Mouse (Mus musculus) urinary bladder, postnatal 14 days (tissue): Measurements from ENCODE around the gene Gbf1.
A peak's percentile ranks its signal among the peaks of the same experiment; 100 is the strongest.
"Not testable (repeated sequence)": the region's sequence is repeated elsewhere in the genome, so short reads cannot be mapped to it uniquely, and the experiment has no call there.

Experiments
- DNase-seq: peaks from one replicate; pipeline ENCODE4 v3.0.0; 2021; ENCODE audit warnings: low spot score

The Gbf1 gene

DNA sequence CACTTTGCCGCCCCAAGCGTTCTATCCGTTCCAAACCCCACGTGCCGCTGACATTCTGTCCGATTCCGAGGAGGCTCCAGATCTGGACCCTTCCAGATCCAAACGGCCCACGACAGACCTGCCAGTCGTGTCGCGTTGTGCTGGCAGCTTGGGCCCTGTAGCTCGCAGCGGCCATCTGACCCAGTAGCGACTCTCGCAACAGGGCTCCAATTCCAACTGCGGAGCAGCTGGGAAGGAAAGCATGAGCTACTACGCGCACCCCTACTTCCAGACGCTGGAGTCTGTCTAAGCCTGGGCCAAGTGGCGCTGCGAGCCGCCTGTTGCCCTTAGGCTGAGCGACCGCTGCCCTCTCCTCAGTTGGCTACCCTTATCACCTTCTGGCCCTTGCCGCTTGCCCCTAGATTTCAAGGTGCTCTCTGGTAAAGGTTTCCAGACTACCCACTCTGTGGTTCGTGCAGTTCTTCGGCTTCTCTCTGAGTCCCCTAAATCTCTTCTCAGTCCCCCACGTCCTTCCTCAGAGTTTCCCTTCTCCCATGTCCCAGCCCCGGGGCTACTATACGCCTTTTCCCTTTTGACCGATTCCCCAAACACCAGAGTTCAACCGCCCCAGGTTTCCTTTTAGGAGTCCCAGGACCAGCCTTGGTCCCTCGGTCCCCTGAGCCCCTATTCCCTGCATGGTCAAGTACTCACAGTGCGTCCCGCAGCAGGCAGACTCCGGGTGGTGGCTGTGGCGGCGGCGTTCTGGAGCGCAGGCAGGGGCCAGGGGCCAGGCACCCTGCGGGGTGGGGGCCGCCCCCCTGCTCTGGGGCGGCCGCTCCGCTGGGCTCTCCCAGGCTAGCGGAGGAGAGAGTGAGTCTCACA lies 4.6 kb upstream of the Gbf1 start, which contains the start of gene Pitx3:
Pitx3 (minus strand) TSS at position 816 of the 861 bp plus-strand sequence.
- DNase-seq = peak; percentile 13

GRCm38 (mm10) chr19:46148372-46148760 lies 3.9 kb upstream of the Gbf1 start:
- peak; percentile 85 for DNase-seq

DNA sequence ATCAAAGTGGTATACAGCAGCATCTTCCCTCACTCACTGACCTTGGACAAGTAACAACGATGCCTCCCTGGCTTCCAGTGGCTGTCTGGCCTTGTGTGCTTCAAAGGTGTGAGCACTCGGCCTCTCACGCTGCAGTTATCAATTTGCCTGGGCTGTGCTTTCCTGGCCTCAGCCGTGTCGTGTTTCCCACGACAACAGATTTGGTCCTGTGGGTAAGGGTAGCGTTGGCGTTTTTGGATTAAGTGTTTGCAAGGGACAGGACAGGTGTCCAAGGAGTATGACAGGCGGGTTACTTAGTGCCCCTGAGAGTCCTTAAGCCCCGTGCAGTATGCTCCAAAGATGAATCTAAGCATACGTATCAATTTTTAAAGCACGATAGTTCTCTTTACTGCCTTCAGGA lies 3.2 kb upstream of the Gbf1 start:
- DNase-seq = no peak

GRCm38 (mm10) chr19:46165950-46166349 lies 13.6 kb downstream of the Gbf1 start:
- DNase-seq = no peak

GRCm38 (mm10) chr19:46167169-46167568 lies 14.9 kb downstream of the Gbf1 start:
- not testable (repeated sequence) for DNase-seq

DNA sequence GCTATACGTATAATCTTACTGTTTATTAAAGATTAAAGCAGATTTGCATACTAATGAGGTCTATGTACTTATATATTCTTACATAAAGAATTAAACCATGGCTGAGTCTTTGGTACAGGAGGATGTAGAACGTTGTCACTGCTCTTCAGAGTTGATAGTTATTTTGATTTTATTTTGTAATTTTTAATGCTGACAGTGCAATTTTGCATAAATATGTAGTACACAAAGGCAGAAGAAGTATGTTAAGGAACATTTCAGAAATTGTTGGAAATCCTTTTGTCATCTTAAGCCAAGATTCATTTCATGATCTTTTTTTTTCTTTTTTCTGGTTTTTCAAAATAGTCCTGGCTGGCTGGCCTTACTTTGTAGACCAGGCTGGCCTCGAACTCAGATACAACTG lies 17.1 kb downstream of the Gbf1 start:
- DNase-seq = no peak

DNA sequence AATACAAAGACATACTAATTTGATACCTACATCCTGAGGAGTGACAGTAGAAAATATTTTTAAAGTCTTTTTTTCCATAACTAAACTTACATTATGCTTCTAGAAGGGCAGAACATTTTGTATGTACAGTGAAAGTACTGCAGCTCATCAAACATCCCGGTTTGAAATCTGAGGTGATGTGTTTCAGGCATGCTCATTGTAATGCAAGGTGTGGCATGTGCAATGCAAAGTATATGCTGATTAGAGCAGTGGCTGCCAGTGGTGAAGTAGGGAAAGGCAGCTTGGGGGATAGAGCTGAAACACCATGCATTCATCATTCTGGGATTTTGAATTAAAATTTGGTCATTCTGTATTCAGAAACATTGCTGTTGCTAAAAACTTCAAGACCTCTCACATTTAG lies 17.6 kb downstream of the Gbf1 start:
- no peak for DNase-seq

DNA sequence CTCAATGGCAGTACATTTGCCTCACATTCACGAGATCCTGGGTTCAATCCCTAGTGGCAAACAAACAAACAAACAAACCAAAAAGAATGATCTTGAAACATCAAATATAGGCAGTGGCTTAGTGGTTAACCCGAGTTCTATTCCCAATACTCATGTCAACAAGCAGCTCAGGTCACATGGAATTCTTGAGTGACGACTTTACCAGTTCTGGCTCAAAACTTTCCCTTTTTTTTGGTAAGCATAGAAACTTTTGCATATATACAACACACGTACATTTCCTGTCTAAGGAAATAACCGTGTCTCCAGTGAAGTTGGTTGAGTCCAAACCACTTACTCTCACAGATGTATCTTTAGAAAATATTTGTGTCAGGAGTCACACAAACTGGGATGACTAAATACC lies 20.2 kb downstream of the Gbf1 start:
- DNase-seq = no peak

DNA sequence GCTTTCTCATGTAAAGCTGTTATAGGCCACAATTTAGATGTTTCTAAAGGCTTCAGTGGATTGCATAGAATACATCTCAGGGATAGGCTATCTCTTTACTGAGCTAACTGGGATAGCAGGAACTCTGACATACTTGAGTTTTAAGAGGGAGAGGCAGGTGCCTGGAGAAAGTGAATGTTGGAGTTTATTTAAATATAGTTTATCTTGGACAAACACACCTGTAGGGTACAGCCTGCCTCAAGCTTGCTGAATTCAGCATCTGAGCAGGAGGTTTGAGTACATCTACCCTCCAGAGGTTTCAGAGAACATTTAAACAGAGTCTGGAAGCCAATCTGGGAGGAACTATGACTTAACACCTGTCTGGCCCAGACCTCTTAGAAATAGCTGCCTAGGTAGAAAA lies 22.9 kb downstream of the Gbf1 start:
- DNase-seq = no peak

DNA sequence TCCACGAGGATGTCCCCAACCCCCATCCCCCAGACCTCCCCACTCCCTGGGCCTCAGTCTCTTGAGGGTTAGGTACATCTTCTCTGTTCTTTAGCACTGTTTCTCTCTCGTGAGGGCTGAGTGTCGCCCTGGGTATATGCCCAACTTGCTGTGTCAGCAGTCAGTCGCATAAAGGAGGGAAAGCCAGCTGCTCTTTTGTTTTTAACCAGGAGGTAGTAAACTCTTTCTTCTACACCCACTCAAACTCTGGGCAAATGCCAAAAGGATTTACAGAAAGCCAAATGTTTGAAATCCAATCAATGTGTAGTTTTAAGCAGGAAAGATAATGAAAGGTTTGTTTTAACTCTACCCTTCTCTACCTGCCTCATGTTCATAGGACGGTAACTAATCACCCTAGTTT lies 24.7 kb downstream of the Gbf1 start:
- DNase-seq = no peak

- no peak for DNase-seq
Observed at GRCm38 (mm10) chr19:46180274-46180673, 28.0 kb downstream of the Gbf1 start.

- no peak for DNase-seq
Observed at GRCm38 (mm10) chr19:46182241-46182640, 29.9 kb downstream of the Gbf1 start.

DNA sequence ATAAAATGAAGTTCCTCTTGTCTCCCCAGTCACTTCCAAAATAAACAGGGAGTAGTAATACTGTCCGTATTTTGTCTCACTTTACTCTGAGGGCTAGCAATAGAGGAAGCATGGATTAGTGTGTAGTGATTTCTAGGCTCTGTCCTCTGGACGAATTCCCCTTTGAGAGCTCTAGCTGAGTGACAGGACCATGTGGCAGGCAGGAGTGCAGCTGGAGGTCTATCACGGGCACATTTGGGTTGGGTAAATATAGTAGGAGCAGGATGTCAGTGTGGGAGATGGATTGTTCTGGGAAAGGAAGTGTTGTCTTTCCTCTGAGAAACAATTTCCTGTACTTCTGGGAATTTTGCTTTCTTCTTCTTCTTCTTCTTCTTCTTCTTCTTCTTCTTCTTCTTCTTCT lies 34.3 kb downstream of the Gbf1 start:
- DNase-seq = no peak

GRCm38 (mm10) chr19:46187203-46187602 lies 34.9 kb downstream of the Gbf1 start:
- DNase-seq = no peak

GRCm38 (mm10) chr19:46198293-46198692 lies 46.0 kb downstream of the Gbf1 start:
- no peak for DNase-seq

DNA sequence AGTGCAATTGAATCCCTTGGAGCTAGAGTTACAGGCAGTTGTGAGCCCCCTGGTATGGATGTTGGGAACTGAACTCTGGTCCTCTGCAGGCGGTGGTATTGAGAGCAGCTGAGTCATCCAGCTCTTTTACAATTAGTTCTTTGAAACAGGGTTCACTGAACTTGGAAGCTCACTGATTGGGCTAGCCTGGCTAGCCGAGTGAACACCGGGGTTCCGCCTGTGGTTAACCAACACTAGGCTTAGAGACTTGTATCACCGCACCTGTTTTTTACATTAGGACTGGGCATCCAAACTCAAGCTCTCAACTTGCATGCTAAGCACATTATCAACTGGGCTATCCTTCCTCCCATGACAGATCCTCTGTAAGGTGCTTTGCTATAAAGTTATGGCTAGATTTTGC lies 46.6 kb downstream of the Gbf1 start:
- no peak for DNase-seq

DNA sequence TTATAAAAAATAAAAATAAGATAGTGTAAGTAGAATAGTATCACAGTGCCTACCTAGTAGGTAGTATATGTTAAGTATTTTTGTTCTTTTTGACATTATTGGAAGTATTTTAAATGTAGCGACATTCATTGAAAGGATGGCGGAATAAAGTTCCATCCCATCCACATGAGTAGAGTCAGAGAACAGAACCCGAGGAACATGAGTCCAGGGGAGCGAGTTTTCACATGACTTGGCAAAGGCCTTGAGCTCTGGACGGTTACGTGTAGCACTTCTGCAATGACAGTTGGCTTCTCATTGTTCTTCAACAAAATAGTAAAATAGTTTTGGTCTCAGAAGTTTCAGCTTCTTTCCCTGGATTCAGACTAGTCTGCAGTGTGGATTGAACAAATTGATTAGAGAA lies 51.9 kb downstream of the Gbf1 start:
- DNase-seq = no peak

DNA sequence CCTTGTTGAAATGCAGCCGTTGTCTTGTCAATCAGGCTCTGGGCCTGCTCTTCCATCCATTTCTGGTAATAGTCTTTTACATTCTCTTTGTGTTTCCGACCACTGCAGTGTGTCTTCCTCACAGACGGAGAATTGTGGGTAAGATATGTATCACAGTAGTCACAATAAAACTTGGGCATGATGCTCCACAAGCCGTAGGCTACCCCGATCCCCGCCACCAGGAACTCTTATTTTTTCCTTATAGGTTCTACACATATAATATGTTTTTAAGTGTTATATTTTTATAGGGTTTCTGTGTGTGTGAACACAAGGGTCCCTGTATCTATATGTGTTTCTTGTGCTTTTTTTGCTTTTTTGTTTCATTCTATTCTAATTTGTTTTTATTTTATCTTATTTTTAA lies 53.4 kb downstream of the Gbf1 start:
- no peak for DNase-seq

DNA sequence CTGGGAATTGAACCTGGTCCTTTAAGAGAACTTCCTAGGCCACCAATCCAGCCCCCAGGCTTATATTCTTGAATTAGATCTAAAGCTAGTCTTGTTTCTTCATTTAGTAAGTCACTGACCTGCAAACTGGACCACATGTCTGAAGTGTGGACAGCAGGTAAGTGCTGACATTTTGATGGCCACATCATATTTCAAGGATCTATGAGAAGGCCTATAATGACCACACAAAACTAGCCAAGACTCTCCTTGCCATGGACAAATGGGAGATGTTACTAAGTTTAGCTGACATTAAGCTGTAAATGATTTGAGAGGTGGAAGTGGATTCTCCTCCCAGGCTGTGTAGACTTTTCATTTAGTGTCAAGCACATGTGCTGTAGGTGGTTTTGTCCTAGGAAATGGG lies 58.6 kb downstream of the Gbf1 start:
- DNase-seq = no peak

DNA sequence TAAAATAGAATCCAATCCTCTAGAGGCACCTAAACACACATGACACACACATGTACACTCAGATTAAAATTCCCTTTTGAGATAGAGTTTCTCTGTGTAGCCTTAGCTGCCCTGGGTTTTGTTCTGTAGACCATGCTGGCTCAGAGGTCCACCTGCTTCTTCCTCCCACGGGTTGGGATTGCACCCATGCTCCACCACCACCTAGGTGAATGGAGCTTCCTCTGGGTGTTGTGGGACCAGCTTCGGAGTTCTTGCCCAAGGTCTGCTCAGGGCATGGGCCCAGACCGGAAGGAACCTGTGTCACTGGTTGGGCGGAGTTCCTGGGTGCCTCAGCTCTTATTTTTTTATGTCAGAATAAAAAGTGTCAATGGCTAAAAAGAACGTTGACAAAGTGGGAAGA lies 62.2 kb downstream of the Gbf1 start:
- DNase-seq = no peak

DNA sequence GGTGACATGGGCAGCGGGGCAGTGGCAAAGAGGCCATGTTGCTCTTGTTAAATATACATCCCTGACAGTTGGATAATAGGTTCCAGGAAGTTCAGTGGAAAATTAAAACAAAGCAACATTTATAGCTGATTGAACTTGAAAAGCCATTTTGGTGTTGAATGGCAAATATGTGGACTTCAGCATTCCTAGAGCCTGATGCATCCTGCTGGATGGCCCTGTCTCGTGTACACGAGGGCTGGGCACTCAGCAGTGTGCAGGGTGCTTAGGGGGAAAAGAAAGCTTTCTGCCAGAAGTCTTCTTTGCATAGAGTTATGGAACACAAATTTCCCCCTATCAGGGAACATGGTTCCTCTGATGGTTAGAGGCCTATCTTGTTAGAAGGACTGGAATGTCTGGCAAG lies 63.1 kb downstream of the Gbf1 start:
- no peak for DNase-seq

DNA sequence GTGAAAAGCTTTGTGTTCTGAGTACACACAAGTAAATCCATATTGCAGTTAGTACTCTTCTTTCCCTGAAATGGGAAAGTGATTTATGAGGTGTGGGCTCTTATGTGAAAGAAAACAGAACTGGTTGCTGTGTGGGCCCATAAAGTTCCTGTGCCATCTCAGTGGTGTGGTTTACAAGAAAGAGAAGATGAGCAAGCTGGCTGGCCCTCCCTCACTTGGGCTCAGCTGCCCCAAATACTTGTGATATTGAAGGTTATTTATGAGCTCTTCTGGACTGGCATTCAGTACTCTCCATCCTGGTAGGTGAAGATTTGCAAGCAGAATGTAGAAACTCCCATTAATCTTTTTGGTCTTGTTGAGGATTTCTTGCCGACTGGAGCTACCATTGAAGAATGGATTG lies 64.4 kb downstream of the Gbf1 start:
- DNase-seq = no peak

DNA sequence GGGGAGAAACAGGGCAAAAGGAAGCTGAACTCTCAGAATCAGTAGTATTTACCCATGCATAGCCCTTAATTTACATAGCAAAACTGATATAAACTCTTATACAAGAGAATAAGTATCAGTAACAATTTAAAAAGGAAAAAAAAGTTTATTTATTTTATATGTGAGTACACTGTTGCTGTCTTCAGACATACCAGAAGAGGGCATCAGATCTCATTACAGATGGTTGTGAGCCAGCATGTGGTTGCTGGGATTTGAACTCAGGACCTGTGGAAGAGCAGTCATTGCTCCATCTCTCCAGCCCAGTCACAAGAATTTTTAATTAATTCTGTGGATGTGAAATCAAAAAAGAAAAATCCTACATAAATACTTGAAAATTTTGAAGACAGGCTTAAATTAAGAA lies 65.0 kb downstream of the Gbf1 start:
- not testable (repeated sequence) for DNase-seq

DNA sequence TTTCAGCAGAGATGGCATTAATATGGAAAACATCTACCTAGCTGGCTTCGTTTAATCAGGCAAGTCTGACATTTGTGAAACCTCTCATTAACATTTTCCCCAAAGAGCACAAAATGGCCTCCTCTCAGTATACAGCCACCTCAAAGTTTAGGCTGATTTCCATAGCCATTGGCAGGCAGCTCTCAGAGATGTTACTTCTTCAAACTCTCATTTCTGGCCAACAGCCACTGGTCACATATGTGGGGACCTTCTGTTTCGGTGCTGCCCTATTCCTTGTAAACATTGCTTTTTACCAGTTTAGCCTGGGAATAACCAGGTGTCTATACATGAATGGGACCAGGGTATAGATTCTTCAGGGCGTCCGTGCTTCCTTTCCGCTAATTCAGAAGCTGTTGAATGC lies 67.8 kb downstream of the Gbf1 start:
- DNase-seq = no peak
